Mouse (Mus musculus) liver, postnatal 0 days (tissue): ENCODE results near the gene Capn3.

Experiments used
- CTCF ChIP-seq: sonication (generic); IDR thresholded peaks from 2 replicates; pipeline ENCODE4 v1.5.1; 2016; ENCODE audit warnings: antibody characterized with exemption, low read depth
- EP300 ChIP-seq: IDR thresholded peaks from 2 replicates; pipeline ENCODE4 v1.6.1; 2016; ENCODE audit warnings: antibody characterized with exemption, low read depth, mild to moderate bottlenecking

GRCm38 (mm10) chr2:120484241-120484640 lies 28.4 kb downstream of the Capn3 start:
- no peak for TF ChIP-seq CTCF
- TF ChIP-seq EP300, result no peak
